Mouse (Mus musculus) heart, postnatal 0 days (tissue): ENCODE measurements around the gene Rhobtb3.
"Not testable (repeated sequence)": the region's sequence is repeated elsewhere in the genome, so short reads cannot be mapped to it uniquely, and the experiment has no call there.

Source experiments
- CTCF ChIP-seq: IDR thresholded peaks from 2 replicates; pipeline ENCODE4 v1.5.1; 2016; ENCODE audit warnings: antibody characterized with exemption, control low read depth, low read depth
- EP300 ChIP-seq: IDR thresholded peaks from 2 replicates; pipeline ENCODE4 v1.6.1; 2016; ENCODE audit warnings: antibody characterized with exemption, low read depth

DNA sequence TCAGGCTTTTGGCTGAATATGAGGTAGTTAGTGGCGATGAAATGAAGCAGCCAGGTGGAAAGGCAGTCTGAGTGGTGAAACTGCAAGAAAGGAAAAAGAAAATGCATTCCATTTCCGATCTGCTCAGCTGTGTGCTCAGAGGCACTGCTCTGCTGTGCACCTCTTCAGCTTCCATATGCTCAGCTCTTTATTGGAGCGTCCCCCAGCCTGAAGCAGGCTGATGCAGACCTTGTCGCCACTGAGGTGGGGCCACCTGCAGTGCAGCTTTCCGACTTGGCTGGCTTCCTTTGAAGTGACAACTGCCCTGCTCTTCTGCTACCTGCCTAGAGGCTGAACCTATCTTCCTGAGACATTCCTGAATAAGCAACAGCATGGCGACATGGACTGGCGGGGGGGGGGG, 67.5 kb downstream of the Rhobtb3 start:
- TF ChIP-seq CTCF, EP300: not testable (repeated sequence)
